Mouse (Mus musculus): ENCODE results near the gene Vmn1r177. TPM values are rescaled to one million over a fixed set of nuclear protein-coding genes. Genes with fewer than 3 reads are reported as not detected.
"Not testable (repeated sequence)": the region's sequence is repeated elsewhere in the genome, so short reads cannot be mapped to it uniquely, and the experiment has no call there.

The Vmn1r177 gene
- polyA plus RNA-seq (2014; fragmentation: Nextera tagmentation; extraction: Ambion mirVana): not detected in 2 replicates

DNA sequence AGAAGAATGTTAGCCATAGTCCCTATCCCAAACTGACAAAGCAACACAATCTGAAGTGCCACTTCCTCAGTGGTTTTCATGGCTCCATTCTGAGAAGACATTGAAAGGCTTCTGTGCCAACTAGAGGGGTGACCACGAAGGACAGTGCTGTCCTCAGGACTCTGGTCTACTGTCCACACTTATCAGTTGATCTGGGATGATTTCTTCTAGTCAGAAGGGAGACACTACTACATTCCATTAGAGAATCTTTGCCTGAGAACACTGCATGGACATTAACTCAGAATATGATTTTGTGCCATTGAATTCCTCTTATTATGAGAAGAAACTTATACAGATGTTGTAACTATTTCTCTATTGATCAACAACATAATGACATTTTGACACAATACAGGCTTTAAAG is at the start of gene Vmn1r177:
TSS of gene Vmn1r177 (minus strand) at position 101 of the 400 bp plus-strand sequence.
- 9% methylated on average over 1 of the region's 1 CpGs for WGBS
- ATAC-seq (ENCODE audit: low FRiP score, low TSS enrichment): not testable (repeated sequence)

DNA sequence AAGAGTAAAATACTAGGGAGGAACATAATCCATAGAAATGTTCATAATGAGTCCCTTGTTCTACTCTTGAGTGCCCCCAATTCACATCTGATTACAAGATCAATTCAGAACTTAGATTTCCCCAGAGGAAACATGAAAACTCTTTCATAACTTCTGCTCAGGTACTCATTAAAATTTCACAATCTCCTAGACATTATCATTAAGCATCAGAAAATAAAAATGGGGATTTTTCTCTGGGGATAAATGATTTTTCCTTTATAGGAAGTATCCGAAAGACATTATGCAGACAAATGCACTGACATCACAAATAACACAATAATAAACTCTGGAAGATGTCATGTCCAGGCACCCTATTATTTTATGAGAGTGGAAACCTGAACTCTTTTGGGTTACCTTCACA is 25.5 kb upstream of the Vmn1r177 start, which contains the start of gene Vmn1r178:
TSS of gene Vmn1r178 (plus strand) at position 301 of the 400 bp plus-strand sequence.
- no peak for ATAC-seq (ENCODE audit: low FRiP score, low TSS enrichment)
- DNase-seq: no peak
- no peaks in the 10 kb centered on the region for H3K4me1 ChIP-seq (ENCODE audit: control insufficient read depth, insufficient read depth, low read length)
- H3K9ac ChIP-seq (replicated peaks; ENCODE audit: low read length): no peak within 1 kb of the TSS
- H3K27ac ChIP-seq (replicated peaks; ENCODE audit: low read depth, low read length): no peak within 1 kb of the TSS
- no peaks in the 10 kb centered on the region for H3K36me3 ChIP-seq (ENCODE audit: control insufficient read depth, insufficient read depth, low read length)
- peaks cover 9% of the 10 kb centered on the region; the same call in 1 of the 2 replicates for H3K9me3 ChIP-seq (ENCODE audit: control insufficient read depth, low read length)
- WGBS: 85% methylated on average over 1 of the region's 1 CpGs
- no peaks in the 10 kb centered on the region for H3K27me3 ChIP-seq (ENCODE audit: control insufficient read depth, insufficient read depth, low read length)
- no peak within 1 kb of the TSS for H3K4me3 ChIP-seq (replicated peaks; ENCODE audit: low read depth, low read length)
- no peak within 1 kb of the TSS for H3K4me2 ChIP-seq (ENCODE audit: low read length)

More for the DNA sequence above, at the start of gene Vmn1r177:
- H3K4me3 ChIP-seq (replicated peaks; ENCODE audit: low read depth, low read length); DNase-seq; H3K4me2 ChIP-seq (ENCODE audit: low read length); H3K27me3 ChIP-seq (ENCODE audit: control insufficient read depth, insufficient read depth, low read length); H3K9ac ChIP-seq (replicated peaks; ENCODE audit: low read length); H3K9me3 ChIP-seq (ENCODE audit: control insufficient read depth, low read length); H3K27ac ChIP-seq (replicated peaks; ENCODE audit: low read depth, low read length); H3K36me3 ChIP-seq (ENCODE audit: control insufficient read depth, insufficient read depth, low read length); H3K4me1 ChIP-seq (ENCODE audit: control insufficient read depth, insufficient read depth, low read length): not testable (repeated sequence)

DNA sequence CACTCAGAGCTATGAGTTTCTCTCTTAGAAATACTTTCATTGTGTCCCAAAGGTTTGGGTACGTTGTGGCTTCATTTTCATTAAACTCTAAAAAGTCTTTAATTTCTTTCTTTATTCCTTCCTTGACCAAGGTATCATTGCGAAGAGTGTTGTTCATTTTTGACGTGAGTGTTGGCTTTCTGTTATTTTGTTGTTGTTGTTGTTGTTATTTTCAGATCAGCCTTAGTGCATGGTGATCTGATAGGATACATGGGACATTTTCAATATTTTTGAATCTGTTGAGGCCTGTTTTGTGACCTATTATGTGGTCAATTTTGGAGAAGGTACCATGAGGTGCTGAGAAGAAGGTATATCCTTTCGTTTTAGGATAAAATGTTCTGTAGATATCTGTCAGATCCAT is 10.7 kb upstream of the Vmn1r177 start:
- H3K9ac ChIP-seq (replicated peaks; ENCODE audit: low read length); H3K27ac ChIP-seq (replicated peaks; ENCODE audit: low read depth, low read length); H3K9me3 ChIP-seq (ENCODE audit: control insufficient read depth, low read length); H3K27me3 ChIP-seq (ENCODE audit: control insufficient read depth, insufficient read depth, low read length); H3K4me1 ChIP-seq (ENCODE audit: control insufficient read depth, insufficient read depth, low read length); H3K4me3 ChIP-seq (replicated peaks; ENCODE audit: low read depth, low read length); H3K36me3 ChIP-seq (ENCODE audit: control insufficient read depth, insufficient read depth, low read length); ATAC-seq (ENCODE audit: low FRiP score, low TSS enrichment); H3K4me2 ChIP-seq (ENCODE audit: low read length): not testable (repeated sequence)
- WGBS: 66% methylated on average over 3 of the region's 4 CpGs
- peak; percentile 0 for DNase-seq

DNA sequence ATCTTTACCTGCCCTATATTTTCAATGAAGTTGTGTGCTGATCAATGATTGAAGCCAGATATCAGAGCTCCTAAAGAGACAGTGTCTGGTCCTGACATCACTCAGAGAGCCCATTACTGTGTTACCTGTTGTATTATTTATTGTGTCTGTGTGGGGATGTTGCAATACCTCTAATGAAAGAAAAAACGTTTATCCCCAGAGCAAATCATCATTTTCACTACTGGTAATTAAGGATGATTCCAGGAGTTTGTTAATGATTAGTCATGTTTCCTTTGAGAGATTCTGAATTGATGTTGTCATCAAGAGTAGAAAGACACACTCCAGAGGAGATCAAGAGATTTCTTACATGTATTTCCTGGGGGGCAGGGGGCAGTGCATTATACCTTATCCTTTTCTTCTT is 29.0 kb downstream of the Vmn1r177 start, which contains the start of gene Vmn1r176:
TSS of gene Vmn1r176 (minus strand) at position 101 of the 400 bp plus-strand sequence.
- H3K4me1 ChIP-seq (ENCODE audit: control insufficient read depth, insufficient read depth, low read length); H3K27me3 ChIP-seq (ENCODE audit: control insufficient read depth, insufficient read depth, low read length); H3K27ac ChIP-seq (replicated peaks; ENCODE audit: low read depth, low read length); H3K4me2 ChIP-seq (ENCODE audit: low read length); DNase-seq; H3K36me3 ChIP-seq (ENCODE audit: control insufficient read depth, insufficient read depth, low read length); H3K9me3 ChIP-seq (ENCODE audit: control insufficient read depth, low read length); ATAC-seq (ENCODE audit: low FRiP score, low TSS enrichment); H3K9ac ChIP-seq (replicated peaks; ENCODE audit: low read length); H3K4me3 ChIP-seq (replicated peaks; ENCODE audit: low read depth, low read length): not testable (repeated sequence)
- no CpG with 5 or more reads among the region's 1 CpGs for WGBS

Other genes starting within 250 kb of the Vmn1r177 start
- gene Vmn1r171, start 235.7 kb downstream of the Vmn1r177 start, polyA plus RNA-seq (2014; fragmentation: Nextera tagmentation; extraction: Ambion mirVana): not detected in 2 replicates
- gene Vmn1r172, start 208.1 kb downstream of the Vmn1r177 start, polyA plus RNA-seq (2014; fragmentation: Nextera tagmentation; extraction: Ambion mirVana): not detected in 2 replicates
- gene Vmn1r173, start 165.7 kb downstream of the Vmn1r177 start, polyA plus RNA-seq (2014; fragmentation: Nextera tagmentation; extraction: Ambion mirVana): not detected in 2 replicates
- gene Vmn1r174, start 114.2 kb downstream of the Vmn1r177 start, polyA plus RNA-seq (2014; fragmentation: Nextera tagmentation; extraction: Ambion mirVana): not detected in 2 replicates
- not detected in 2 replicates for gene Vmn1r175, start 55.8 kb downstream of the Vmn1r177 start, polyA plus RNA-seq (2014; fragmentation: Nextera tagmentation; extraction: Ambion mirVana)
- gene Vmn1r176, start 29.1 kb downstream of the Vmn1r177 start, polyA plus RNA-seq (2014; fragmentation: Nextera tagmentation; extraction: Ambion mirVana): not detected in 2 replicates
- not detected in 2 replicates for gene Vmn1r178, start 25.6 kb upstream of the Vmn1r177 start, polyA plus RNA-seq (2014; fragmentation: Nextera tagmentation; extraction: Ambion mirVana)
- not detected in 2 replicates for gene Vmn1r179, start 60.5 kb upstream of the Vmn1r177 start, polyA plus RNA-seq (2014; fragmentation: Nextera tagmentation; extraction: Ambion mirVana)
- gene Vmn1r180, start 84.2 kb upstream of the Vmn1r177 start, polyA plus RNA-seq (2014; fragmentation: Nextera tagmentation; extraction: Ambion mirVana): not detected in 2 replicates
- not detected in 2 replicates for gene Vmn1r181, start 108.2 kb upstream of the Vmn1r177 start, polyA plus RNA-seq (2014; fragmentation: Nextera tagmentation; extraction: Ambion mirVana)
- gene V1rd19, start 135.2 kb upstream of the Vmn1r177 start, polyA plus RNA-seq (2014; fragmentation: Nextera tagmentation; extraction: Ambion mirVana): not detected in 2 replicates
- not detected in 2 replicates for gene Vmn1r183, start 186.8 kb upstream of the Vmn1r177 start, polyA plus RNA-seq (2014; fragmentation: Nextera tagmentation; extraction: Ambion mirVana)
- 34.1 and 41.6 TPM in 2 replicates for gene Zfp180, start 215.5 kb upstream of the Vmn1r177 start, polyA plus RNA-seq (2014; fragmentation: Nextera tagmentation; extraction: Ambion mirVana)
- 7.6 and 8.3 TPM in 2 replicates for gene Zfp112, start 245.9 kb upstream of the Vmn1r177 start, polyA plus RNA-seq (2014; fragmentation: Nextera tagmentation; extraction: Ambion mirVana)

Measured in midbrain, embryonic 14.5 days (tissue).